Mouse (Mus musculus): ENCODE results near the gene Cpeb3. TPM values are rescaled to one million over a fixed set of nuclear protein-coding genes. Genes with fewer than 3 reads are reported as not detected.
A peak's percentile ranks its signal among the peaks of the same experiment; 100 is the strongest.
"Not testable (repeated sequence)": the region's sequence is repeated elsewhere in the genome, so short reads cannot be mapped to it uniquely, and the experiment has no call there.

The Cpeb3 gene
- total RNA-seq (2017), result 0.40 and 0.44 TPM in 2 replicates

DNA sequence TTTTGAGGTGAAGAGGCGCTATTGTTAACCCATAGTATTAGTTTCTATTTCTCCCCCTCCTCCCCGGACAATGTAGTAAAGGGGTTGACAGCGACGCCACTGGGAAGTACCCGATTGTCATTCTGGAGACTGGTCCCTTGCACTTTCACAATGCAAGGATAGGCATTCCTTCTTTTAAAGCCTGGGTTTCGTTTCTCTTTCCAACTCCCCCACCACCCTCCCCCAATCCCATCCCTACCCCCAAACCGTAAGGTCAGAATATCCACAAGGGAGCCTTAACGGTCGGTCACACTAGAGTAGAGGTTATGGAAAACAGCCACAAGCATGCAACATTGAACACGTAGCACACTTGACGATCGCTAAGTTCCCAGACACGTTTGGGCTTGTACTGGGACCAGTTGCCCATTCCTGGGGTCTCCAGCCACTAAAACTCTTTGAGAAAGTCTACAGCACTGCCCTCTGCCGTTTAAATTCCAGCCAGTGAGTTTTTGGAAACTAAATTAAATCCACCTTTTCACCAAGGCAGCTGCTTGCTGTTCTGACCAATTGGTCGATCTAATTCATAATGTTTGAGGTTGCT is at the start of gene Cpeb3:
Cpeb3 (minus strand) TSS at position 426 of the 580 bp plus-strand sequence.
- ATAC-seq (replicated peaks in 1 of 2; ENCODE audit: insufficient read depth in 1 of 2, low FRiP score in 2 of 2, low TSS enrichment in 1 of 2, low read depth in 1 of 2, poor library complexity in 2 of 2, severe bottlenecking in 2 of 2), result no peak

DNA sequence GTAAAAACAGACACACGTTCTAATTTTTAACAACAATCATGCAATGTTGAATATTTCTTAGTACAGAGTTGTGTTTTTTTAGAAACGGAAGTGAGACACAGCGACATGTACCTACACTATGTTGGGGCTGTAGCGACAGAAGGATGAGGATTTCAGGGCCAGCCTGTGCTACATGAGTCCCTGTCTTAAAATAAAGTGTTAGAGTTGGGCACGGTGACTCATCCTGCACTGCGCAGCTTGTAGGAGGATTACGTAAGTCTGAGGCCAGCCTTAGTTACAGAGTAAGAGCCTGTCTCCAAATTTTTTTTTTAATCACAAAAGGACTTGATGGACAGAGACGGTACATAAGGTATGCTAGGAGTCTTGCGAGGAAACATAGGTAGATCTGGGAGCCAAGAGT is 46.9 kb upstream of the Cpeb3 start:
- no peak for ATAC-seq (replicated peaks in 1 of 2; ENCODE audit: insufficient read depth in 1 of 2, low FRiP score in 2 of 2, low TSS enrichment in 1 of 2, low read depth in 1 of 2, poor library complexity in 2 of 2, severe bottlenecking in 2 of 2)

DNA sequence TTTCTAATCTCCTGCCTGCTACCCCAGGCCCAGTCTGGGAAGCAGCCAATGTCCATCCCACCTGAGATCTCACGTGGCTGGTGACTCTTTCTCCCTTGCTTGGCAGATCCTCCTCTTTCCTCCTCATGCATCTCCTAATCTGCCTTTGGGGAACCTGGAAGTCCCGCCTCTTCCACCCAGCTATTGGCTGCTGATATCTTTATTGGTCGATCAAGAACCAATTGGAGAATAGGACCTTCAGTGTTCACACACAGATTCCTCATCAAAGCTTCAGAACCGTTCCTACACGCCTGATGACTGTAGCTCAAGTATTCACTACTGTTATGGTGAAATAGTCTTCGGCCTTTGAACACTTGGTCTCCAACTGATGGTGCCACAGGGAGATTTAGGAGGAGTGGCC is 43.7 kb upstream of the Cpeb3 start:
- no peak for ATAC-seq (replicated peaks in 1 of 2; ENCODE audit: insufficient read depth in 1 of 2, low FRiP score in 2 of 2, low TSS enrichment in 1 of 2, low read depth in 1 of 2, poor library complexity in 2 of 2, severe bottlenecking in 2 of 2)

DNA sequence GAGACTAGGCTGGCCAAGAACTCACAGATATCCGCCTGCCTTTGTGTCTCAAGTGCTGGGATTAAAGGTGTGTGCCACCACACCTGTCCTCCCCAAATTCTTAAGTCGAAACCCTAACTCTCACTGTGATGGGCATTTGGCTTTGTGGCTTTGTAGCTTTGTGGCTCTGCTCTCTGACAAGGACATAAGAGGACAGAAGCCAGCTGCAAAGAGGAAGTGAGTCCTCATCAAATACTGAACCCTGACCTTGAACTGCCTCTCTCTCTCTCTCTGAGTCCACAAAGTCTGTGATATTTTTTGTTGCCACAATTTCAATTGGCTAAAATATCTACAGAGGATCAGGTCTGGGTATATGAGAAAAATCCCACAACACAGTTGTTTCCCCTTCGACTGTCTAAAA is 39.8 kb upstream of the Cpeb3 start:
- 0 out of 4 replicates have a peak, but pooled peaks of 1 of the 2 experiments have one; percentile 23 for ATAC-seq (replicated peaks in 1 of 2; ENCODE audit: insufficient read depth in 1 of 2, low FRiP score in 2 of 2, low TSS enrichment in 1 of 2, low read depth in 1 of 2, poor library complexity in 2 of 2, severe bottlenecking in 2 of 2)

DNA sequence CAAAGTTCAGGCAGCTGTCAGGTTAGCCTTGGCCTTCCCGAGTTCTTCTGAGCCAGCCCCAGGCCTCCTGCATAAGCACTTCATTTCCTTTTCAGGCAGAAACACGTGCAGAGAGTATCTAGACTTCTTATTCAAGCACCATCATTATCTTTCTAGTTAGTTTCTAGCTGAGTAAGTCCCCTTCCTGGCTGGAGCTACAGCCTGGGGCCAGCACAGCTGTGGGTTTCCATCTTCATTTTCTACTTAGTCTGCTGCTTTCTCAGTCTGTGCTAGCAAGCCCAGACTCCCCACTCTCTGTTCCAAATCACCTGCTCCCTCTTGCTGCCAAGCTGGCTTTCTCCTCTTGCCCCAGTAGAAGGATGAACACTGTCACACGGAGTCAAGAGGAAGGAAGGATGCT is 38.5 kb upstream of the Cpeb3 start:
- ATAC-seq (replicated peaks in 1 of 2; ENCODE audit: insufficient read depth in 1 of 2, low FRiP score in 2 of 2, low TSS enrichment in 1 of 2, low read depth in 1 of 2, poor library complexity in 2 of 2, severe bottlenecking in 2 of 2), result no peak

DNA sequence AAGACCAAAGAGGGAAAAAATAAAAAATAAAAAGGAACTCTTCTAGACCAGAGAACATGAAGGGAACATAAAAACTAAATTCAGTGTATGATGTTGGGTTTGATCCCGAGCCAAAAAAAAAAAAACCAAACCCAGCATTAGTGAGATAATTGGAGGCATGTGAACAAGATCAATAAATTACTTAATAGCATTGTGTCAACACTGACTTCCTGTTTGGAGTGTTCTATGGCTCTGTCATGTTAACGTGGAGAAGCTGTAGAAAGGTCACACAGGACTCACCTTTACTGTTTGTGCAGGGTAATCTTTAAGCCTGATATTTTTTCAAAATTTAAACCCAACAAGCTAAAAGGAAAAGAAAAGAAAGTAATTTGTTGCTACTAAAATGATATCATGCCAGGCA is 34.3 kb upstream of the Cpeb3 start:
- no peak for ATAC-seq (replicated peaks in 1 of 2; ENCODE audit: insufficient read depth in 1 of 2, low FRiP score in 2 of 2, low TSS enrichment in 1 of 2, low read depth in 1 of 2, poor library complexity in 2 of 2, severe bottlenecking in 2 of 2)

DNA sequence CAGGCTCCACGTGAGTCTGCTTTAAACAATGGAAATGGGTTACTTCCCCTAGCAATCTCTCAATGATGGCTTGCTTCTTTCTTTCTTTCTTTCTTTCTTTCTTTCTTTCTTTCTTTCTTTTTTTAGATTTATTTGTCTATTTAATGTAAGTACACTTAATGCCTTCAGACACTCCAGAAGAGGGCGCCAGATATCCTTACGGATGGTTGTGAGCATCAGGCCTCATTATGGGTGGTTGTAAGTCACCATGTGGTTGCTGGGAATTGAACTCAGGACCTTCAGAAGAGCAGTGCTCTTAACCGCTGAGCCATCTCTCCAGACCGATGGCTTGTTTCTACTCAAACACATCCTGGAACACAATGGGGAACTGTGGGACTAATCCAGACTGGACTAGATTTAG is 32.8 kb upstream of the Cpeb3 start:
- no peak for ATAC-seq (replicated peaks in 1 of 2; ENCODE audit: insufficient read depth in 1 of 2, low FRiP score in 2 of 2, low TSS enrichment in 1 of 2, low read depth in 1 of 2, poor library complexity in 2 of 2, severe bottlenecking in 2 of 2)

DNA sequence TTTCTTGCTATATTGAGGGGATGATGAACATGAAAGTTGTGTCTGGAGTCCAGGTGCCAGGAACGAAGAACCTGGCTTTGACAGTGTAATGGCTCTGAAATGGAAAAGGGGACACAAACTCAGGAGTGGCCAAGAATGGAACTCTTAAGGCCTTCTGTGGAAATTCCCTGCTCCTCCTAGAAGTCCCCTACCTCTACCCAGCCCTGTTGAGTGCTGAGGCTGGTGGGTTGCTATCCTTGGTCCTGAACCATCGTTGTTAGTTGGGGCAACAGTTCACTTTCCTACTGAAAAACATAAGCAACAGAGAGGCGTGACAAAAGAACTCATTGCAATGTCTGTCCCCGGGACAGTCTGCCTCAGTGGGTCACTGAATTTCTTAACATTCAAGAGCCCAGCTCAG is 30.7 kb upstream of the Cpeb3 start:
- no peak for ATAC-seq (replicated peaks in 1 of 2; ENCODE audit: insufficient read depth in 1 of 2, low FRiP score in 2 of 2, low TSS enrichment in 1 of 2, low read depth in 1 of 2, poor library complexity in 2 of 2, severe bottlenecking in 2 of 2)

DNA sequence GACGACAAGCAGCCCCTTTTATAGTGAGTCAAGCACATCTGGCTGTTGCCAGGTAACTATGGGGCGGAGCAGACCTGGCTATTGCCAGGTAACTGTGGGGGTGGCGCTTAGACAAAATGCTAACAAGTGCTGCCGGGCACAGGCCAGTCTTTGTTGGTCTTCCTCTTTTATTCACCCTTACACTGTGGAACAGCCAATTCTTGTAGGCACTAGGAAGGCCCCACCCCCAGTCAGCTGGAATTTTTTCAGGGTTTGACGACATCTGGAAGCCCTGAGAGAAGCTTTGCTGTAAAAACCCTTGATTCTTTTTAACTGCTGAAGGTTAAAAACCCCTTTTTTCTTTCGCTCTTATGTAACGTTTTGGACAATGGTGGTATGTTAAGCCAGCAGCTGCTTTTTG is 30.2 kb upstream of the Cpeb3 start:
- ATAC-seq (replicated peaks in 1 of 2; ENCODE audit: insufficient read depth in 1 of 2, low FRiP score in 2 of 2, low TSS enrichment in 1 of 2, low read depth in 1 of 2, poor library complexity in 2 of 2, severe bottlenecking in 2 of 2), result no peak

DNA sequence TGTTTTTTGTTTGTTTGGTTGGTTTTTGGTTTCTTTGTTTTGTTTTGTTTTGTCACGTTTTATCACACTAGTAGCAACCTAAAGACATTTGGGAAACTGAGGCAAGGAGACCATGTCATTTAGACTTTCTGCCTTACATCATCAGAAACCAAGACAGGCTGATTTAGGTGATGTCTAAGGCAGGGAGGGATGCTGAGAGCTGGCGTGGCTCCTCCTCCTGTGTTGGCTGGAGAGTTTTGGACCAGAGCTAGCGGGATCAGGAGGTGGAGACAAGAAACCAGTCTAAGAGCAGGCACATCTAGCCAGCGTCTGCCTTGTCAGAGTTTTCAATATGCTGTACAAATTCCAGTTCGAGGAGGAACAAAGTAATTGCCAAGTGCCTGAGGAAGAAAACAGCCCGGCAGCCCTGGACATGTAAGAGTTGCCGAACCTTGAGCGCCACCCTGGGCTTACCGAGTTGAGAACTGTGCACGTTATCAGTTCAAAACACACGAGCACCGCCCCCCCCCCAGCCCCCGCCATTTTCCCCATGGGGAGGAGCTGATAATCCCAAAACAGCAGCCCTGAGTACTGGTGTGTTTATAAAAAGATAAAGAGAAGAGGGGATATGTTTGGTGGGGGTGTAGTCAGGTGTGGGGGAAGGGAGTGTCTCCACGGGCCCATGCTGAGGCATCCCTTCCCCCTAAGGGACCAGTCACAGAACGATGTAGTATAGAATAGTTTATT is 29.5 kb upstream of the Cpeb3 start:
- ATAC-seq (replicated peaks in 1 of 2; ENCODE audit: insufficient read depth in 1 of 2, low FRiP score in 2 of 2, low TSS enrichment in 1 of 2, low read depth in 1 of 2, poor library complexity in 2 of 2, severe bottlenecking in 2 of 2), result peak; percentile 19 to 23; a peak in 1 of 4 replicates

DNA sequence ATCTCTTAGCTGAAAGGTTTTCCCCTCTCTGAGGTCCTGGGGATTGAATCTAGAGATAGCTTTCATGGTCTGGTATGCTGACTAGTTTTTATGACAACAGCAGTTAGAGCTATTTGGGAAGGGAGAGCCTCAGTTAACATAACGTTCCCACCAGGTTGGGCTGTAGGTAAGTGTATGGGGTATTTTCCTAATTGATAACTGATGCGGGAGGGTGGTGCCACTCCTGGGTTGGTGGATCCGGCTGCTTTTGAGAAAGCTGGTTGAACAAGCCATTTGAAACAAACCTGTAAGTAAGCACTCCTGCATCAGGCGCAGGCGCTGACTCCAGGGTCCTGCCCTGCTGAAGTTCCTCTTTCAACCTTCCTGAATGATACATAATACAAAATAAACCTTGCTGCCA is 28.9 kb upstream of the Cpeb3 start:
- ATAC-seq (replicated peaks in 1 of 2; ENCODE audit: insufficient read depth in 1 of 2, low FRiP score in 2 of 2, low TSS enrichment in 1 of 2, low read depth in 1 of 2, poor library complexity in 2 of 2, severe bottlenecking in 2 of 2), result 0 out of 4 replicates have a peak, but pooled peaks of 1 of the 2 experiments have one; percentile 25

DNA sequence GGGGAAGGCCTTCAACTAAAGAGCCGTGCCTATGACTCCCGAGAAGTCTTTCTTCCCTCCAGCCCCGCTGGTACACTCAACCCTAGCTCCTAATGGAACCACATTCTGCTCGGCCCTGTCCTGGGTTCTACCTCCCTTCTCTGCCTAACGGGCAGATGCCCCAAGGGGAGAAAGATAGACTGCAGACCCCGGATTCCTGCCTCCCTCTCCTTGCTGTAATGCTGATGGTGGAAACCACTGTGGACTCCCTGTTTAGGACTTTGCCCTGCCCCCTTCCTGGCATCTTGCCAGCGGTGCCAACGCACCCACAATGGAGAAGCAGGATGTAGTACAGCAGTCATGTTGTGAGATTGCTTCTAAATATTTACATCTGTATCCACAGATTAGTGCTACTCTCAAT is 27.4 kb upstream of the Cpeb3 start:
- no peak for ATAC-seq (replicated peaks in 1 of 2; ENCODE audit: insufficient read depth in 1 of 2, low FRiP score in 2 of 2, low TSS enrichment in 1 of 2, low read depth in 1 of 2, poor library complexity in 2 of 2, severe bottlenecking in 2 of 2)

DNA sequence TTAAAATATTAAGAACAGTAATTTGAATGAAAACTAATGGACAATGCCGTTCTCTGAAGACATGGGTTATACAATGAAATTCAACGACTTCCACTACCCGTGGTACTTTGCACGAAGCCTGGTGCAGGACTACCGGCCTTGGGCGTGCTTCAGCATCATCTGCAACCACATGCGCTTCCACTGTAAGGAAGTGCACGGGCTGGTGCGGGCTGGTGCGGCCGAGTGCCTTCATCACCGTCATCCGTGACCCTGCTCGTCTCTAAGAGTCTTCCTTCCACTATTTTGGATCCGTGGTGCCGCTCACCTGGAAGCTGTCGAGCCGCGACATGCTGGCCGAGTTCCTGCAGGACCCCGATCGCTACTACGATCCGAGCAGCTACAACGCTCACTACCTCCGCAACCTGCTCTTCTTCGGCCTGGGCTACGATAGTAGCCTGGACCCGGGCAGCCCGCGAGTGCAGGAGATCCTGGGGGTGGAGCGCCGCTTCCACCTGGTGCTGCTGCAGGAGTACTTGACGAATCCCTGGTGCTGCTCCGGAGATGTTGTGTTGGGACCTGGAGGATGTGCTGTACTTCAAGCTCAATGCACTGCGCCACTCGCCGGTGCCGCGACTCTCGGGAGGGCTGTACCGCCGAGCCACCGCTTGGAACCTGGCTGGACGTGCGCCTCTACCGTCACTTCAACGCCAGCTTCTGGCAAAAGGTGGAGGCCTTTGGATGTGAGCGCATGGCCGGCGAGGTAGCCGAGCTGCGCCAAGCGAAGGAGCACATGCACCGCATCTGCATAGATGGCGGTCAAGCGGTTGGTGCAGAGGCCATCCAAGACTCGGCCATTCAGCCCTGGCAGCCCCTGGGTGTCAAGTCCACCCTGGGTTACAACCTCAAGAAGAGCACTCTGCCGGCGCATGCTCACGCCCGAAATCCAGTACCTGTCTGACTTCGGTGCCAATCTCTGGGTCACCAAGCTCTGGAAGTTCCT is 25.4 kb upstream of the Cpeb3 start:
- peak in 1 of 2 experiments; percentile 57; a peak in 3 of 4 replicates for ATAC-seq (replicated peaks in 1 of 2; ENCODE audit: insufficient read depth in 1 of 2, low FRiP score in 2 of 2, low TSS enrichment in 1 of 2, low read depth in 1 of 2, poor library complexity in 2 of 2, severe bottlenecking in 2 of 2)

DNA sequence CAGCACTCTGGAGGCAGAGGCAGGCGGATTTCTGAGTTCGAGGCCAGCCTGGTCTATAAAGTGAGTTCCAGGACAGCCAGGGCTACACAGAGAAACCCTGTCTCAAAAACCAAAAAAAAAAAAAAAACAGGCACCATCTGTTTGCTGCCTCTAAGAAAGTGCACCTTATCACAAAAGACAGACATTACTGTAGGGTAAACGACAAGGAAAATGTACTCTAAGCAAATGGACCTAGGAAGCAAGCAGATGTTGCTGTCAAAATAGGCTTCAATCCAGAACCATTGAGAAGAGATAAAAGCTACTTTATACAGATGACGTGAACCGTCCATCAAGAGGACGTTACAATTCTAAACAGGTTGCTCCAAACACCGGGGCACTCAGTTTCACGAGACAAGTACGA is 24.2 kb upstream of the Cpeb3 start:
- not testable (repeated sequence) for ATAC-seq (replicated peaks in 1 of 2; ENCODE audit: insufficient read depth in 1 of 2, low FRiP score in 2 of 2, low TSS enrichment in 1 of 2, low read depth in 1 of 2, poor library complexity in 2 of 2, severe bottlenecking in 2 of 2)

DNA sequence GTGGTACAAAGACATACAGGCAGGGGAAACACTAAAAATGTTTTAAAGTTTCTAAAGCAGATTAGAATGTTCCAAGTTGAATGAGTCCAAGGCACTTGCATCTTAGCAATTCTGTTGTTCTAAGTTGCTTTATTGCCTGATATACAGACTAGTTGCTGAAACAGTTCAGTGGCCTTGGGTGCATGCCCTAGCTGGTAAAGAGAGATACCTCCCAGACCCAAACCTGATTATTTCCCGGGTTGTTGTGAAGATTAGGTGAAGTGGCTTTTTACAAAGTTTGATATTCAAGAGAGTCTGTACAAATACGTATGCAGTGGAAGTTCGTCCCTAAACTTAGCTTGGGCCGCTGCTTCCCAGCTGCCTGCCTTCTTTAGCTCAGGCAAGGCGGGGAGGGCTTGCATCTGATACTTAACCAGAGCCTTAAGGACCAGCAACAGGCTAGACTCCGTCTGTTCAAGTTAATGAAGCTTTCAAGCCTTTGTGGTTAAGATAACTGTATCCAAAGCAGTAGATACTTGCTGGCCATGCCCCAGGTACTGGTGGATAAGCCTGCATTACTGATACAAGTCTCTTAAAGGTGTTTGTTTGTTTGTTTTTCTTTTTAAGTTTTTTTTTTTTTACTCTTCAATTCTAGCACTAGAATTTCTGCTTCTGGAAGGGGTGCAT is 16.9 kb upstream of the Cpeb3 start:
- ATAC-seq (replicated peaks in 1 of 2; ENCODE audit: insufficient read depth in 1 of 2, low FRiP score in 2 of 2, low TSS enrichment in 1 of 2, low read depth in 1 of 2, poor library complexity in 2 of 2, severe bottlenecking in 2 of 2), result no peak

DNA sequence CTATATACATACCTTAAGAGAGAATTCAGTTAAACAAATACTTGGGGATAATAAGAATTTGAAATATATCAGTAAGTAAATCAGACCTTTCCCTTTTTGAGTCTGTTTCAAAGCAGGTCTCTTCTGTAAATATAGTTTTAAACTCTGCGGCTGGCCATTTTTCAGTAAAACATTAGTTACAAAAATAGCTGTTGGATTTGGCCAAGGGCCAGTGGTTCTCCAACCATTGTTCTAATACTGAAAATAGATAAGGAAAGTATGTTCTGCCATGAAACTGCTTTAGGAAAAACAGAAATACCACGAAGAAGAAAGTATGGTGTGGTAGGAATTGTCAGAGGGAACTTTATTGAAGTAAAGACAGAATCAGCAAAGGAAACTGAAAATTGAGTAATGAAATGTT is 6.3 kb upstream of the Cpeb3 start:
- ATAC-seq (replicated peaks in 1 of 2; ENCODE audit: insufficient read depth in 1 of 2, low FRiP score in 2 of 2, low TSS enrichment in 1 of 2, low read depth in 1 of 2, poor library complexity in 2 of 2, severe bottlenecking in 2 of 2), result no peak

DNA sequence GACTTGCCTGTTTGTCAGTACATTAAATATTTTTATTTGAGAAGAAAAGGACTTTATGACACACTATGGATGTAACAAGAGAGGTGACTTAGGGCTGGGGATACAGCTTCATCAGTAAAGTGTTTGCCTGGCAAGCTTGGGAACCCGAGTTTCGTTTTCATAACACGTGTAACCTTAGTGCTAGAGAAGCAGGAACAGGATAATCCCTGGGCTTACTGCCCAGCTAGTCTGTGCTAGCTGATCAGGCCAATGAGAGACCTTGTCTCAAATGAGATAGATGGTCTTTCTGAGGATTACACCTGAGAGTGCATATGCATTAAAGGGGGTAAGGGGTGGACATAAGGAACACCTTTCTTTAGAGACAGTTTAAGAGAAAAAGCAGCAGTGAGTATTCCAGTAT is 3.0 kb upstream of the Cpeb3 start:
- no peak for ATAC-seq (replicated peaks in 1 of 2; ENCODE audit: insufficient read depth in 1 of 2, low FRiP score in 2 of 2, low TSS enrichment in 1 of 2, low read depth in 1 of 2, poor library complexity in 2 of 2, severe bottlenecking in 2 of 2)
